Mouse (Mus musculus): ENCODE measurements around the gene Zer1.
A peak's percentile ranks its signal among the peaks of the same experiment; 100 is the strongest.

Zer1 gene

GRCm38 (mm10) chr2:30051992-30052761 is 72.2 kb downstream of the Zer1 start:
- no peak for DNase-seq (ENCODE audit: low spot score in 2 of 2)

DNA sequence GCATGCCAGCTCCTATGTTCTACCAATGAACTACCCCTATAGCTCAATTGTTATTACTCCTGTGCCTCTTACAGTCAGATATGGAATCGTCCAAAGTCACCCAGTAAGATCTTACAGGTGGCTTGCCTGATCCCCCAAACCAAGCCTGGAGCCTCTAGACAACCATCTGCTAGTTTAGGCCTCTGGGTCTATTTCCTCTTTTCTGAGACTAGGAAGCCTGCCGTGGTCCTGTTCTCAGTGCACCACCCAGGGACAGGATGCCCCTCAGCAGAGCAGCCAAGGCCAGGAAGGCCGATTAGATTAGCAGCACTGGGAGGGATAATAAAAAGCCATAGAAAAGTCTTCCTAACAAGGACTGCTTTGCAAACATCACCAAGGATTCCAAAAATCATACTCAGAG is 74.6 kb downstream of the Zer1 start:
- DNase-seq (ENCODE audit: low spot score in 2 of 2) = no peak

GRCm38 (mm10) chr2:30048699-30049388 is 75.5 kb downstream of the Zer1 start, which contains the start of gene Wdr34:
Gene Wdr34 (minus strand): TSS chr2:30048881.
- peak; percentile 98 to 99 for DNase-seq (ENCODE audit: low spot score in 2 of 2)

- peak in 1 of 2 experiments; percentile 31 for DNase-seq (ENCODE audit: low spot score in 2 of 2)
Observed at GRCm38 (mm10) chr2:30048101-30048501, 76.3 kb downstream of the Zer1 start.
